Mouse (Mus musculus) E14TG2a.4 (cell line): Measurements from ENCODE around the gene Prcp.
A peak's percentile ranks its signal among the peaks of the same experiment; 100 is the strongest.
"Not testable (repeated sequence)": the region's sequence is repeated elsewhere in the genome, so short reads cannot be mapped to it uniquely, and the experiment has no call there.

Source experiments
- H3K27me3 ChIP-seq: 2 replicates; pipeline ENCODE4 v1.6.1; 2014; ENCODE audit warnings: low read length, control low read depth; ENCODE audit not compliant: insufficient read depth
- H3K36me3 ChIP-seq: 2 replicates; pipeline ENCODE4 v1.6.1; 2014; ENCODE audit warnings: low read length, control low read depth; ENCODE audit not compliant: insufficient read depth
- H3K4me1 ChIP-seq: replicated peaks from 2 replicates; pipeline ENCODE4 v1.6.1; 2014; ENCODE audit warnings: low read depth, low read length, control low read depth
- H3K4me3 ChIP-seq: replicated peaks from 2 replicates; pipeline ENCODE4 v1.5.1; 2014; ENCODE audit warnings: mild to moderate bottlenecking, low read length
- H3K9me3 ChIP-seq: 2 replicates; pipeline ENCODE4 v1.6.1; 2014; ENCODE audit warnings: low read length, control low read depth
- CTCF ChIP-seq: conservative IDR thresholded peaks from 2 replicates; pipeline ENCODE4 v1.5.1; 2014; ENCODE audit warnings: low read length
- NANOG ChIP-seq: IDR thresholded peaks from 2 replicates; pipeline ENCODE4 v1.6.1; 2014; ENCODE audit warnings: borderline replicate concordance, low read length, mixed read lengths
- POU5F1 ChIP-seq: IDR thresholded peaks from 2 replicates; pipeline ENCODE4 v1.6.1; 2014; ENCODE audit warnings: low read length, borderline replicate concordance

Gene Prcp

GRCm38 (mm10) chr7:92903360-92904038, 29.2 kb downstream of the Prcp start:
- Histone ChIP-seq H3K4me3 (no peak overlapping the region), H3K9me3 (no peaks in the 10 kb centered on the region), H3K36me3 (no peaks in the 10 kb centered on the region), H3K4me1 (0 out of 2 replicates have a peak, but pooled peaks cover 3% of the 10 kb centered on the region), H3K27me3 (no peaks in the 10 kb centered on the region)
- peak; percentile 82 for TF ChIP-seq CTCF
- TF ChIP-seq NANOG = no peak
- no peak for TF ChIP-seq POU5F1

- H3K4me3 ChIP-seq, H3K27me3 ChIP-seq, H3K36me3 ChIP-seq, H3K9me3 ChIP-seq, H3K4me1 ChIP-seq: not testable (repeated sequence)
These were observed 30.0 kb downstream of the Prcp start for GRCm38 (mm10) chr7:92904285-92904684.

GRCm38 (mm10) chr7:92920172-92920856, 46.0 kb downstream of the Prcp start:
- no peak for TF ChIP-seq POU5F1
- TF ChIP-seq NANOG = no peak
- TF ChIP-seq CTCF = no peak
- H3K36me3 ChIP-seq = 0 out of 2 replicates have a peak, but pooled peaks cover 4% of the 10 kb centered on the region
- peaks cover 6% of the 10 kb centered on the region for H3K4me1 ChIP-seq
- no peaks in the 10 kb centered on the region for H3K9me3 ChIP-seq
- H3K27me3 ChIP-seq = no peaks in the 10 kb centered on the region
- H3K4me3 ChIP-seq = no peak overlapping the region

- H3K27me3 ChIP-seq = no peaks in the 10 kb centered on the region
- no peak for TF ChIP-seq POU5F1
- no peak for TF ChIP-seq CTCF
- no peak for TF ChIP-seq NANOG
- H3K4me1 ChIP-seq = peaks cover 6% of the 10 kb centered on the region
- H3K9me3 ChIP-seq = no peaks in the 10 kb centered on the region
- H3K36me3 ChIP-seq = 0 out of 2 replicates have a peak, but pooled peaks cover 4% of the 10 kb centered on the region
- H3K4me3 ChIP-seq = no peak overlapping the region
These were observed 46.5 kb downstream of the Prcp start for GRCm38 (mm10) chr7:92920857-92921172.

- TF ChIP-seq POU5F1 (no peak), CTCF (no peak), NANOG (no peak)
- H3K4me1 ChIP-seq = no peaks in the 10 kb centered on the region
- H3K9me3 ChIP-seq = no peaks in the 10 kb centered on the region
- no peak overlapping the region for H3K4me3 ChIP-seq
- peaks cover 4% of the 10 kb centered on the region; the same call in 1 of the 2 replicates for H3K27me3 ChIP-seq
- no peaks in the 10 kb centered on the region for H3K36me3 ChIP-seq
These were observed 58.5 kb downstream of the Prcp start for GRCm38 (mm10) chr7:92932792-92933191.

GRCm38 (mm10) chr7:92933308-92933948, 59.2 kb downstream of the Prcp start:
- not testable (repeated sequence) for H3K27me3 ChIP-seq, H3K4me3 ChIP-seq, H3K9me3 ChIP-seq, H3K4me1 ChIP-seq, H3K36me3 ChIP-seq

- TF ChIP-seq CTCF = no peak
- no peak for TF ChIP-seq POU5F1
- TF ChIP-seq NANOG = no peak
- H3K4me3 ChIP-seq = no peak overlapping the region
- no peaks in the 10 kb centered on the region for H3K4me1 ChIP-seq
- no peaks in the 10 kb centered on the region for H3K36me3 ChIP-seq
- peaks cover 4% of the 10 kb centered on the region; the same call in 1 of the 2 replicates for H3K27me3 ChIP-seq
- H3K9me3 ChIP-seq = no peaks in the 10 kb centered on the region
These were observed 62.5 kb downstream of the Prcp start for GRCm38 (mm10) chr7:92936747-92937146.

GRCm38 (mm10) chr7:92937955-92938354, 63.7 kb downstream of the Prcp start:
- no peak overlapping the region for H3K4me3 ChIP-seq
- H3K27me3 ChIP-seq = peaks cover 4% of the 10 kb centered on the region; the same call in 1 of the 2 replicates
- TF ChIP-seq POU5F1 (no peak), CTCF (peak; percentile 68)
- H3K9me3 ChIP-seq = no peaks in the 10 kb centered on the region
- H3K4me1 ChIP-seq = no peaks in the 10 kb centered on the region
- H3K36me3 ChIP-seq = no peaks in the 10 kb centered on the region
